10 mouse cellular contexts compared by ENCODE assay signal in the genomic region with DNA sequence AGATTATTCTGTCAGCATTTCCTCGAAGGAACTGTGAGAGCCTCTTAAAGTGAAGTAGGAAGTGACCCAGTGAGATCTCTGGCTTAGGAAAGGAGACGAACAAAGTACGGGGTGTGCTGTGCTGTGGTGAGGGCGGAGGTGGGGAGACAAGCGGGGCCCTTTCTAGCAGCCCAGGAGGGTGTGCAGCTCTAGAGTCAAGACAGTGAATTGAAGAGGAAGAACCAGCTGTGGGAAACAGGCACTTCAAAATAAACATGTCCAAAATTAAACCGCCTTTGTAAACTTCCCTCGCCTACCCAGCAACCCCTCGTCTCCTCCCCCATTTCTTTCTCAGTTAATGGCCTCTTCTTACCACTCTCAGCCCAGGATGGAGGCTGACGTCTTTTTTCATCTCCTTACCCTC.
DNase-seq lines count a peak whose midpoint lies in the region; ATAC-seq and TF ChIP-seq lines count a peak whose summit lies in the region.
"Had no signal": no experiment of that assay in that cellular context is flagged by ENCODE, and none has a peak within 500 bp of the region (broad histone marks: within the 10 kb centered on the region; RNA-seq: fewer than 3 reads in every experiment).

No protein-coding gene starts in this region.

- H3K27ac ChIP-seq in heart, embryonic 11.5 days (ENCODE audit: low read depth, low read length): no peak overlapping the region
- no peak overlapping the region for H3K27ac ChIP-seq in liver, postnatal 0 days (ENCODE audit: low read depth)
- H3K27ac ChIP-seq in liver, embryonic 12.5 days: no peak overlapping the region
- peak overlapping the region; percentile 8; the same call in 1 of the 2 replicates for H3K27ac ChIP-seq in intestine, postnatal 0 days (ENCODE audit: low read depth, low read length)
- H3K27ac ChIP-seq in stomach, embryonic 14.5 days (ENCODE audit: low read length): peak overlapping the region; percentile 35
- H3K27ac ChIP-seq in cerebellum, adult 2 months (ENCODE audit: insufficient read depth, low read length): no peak overlapping the region
- H3K27ac ChIP-seq: liver, embryonic 13.5 days had no signal

- H3K9me3 ChIP-seq in heart, embryonic 11.5 days (replicated peaks; ENCODE audit: control insufficient read depth, low read length): no peaks in the 10 kb centered on the region
- H3K9me3 ChIP-seq in liver, postnatal 0 days (ENCODE audit: low read length): no peaks in the 10 kb centered on the region
- no peaks in the 10 kb centered on the region for H3K9me3 ChIP-seq in liver, embryonic 12.5 days (replicated peaks)
- H3K9me3 ChIP-seq in intestine, postnatal 0 days (ENCODE audit: control insufficient read depth): no peaks in the 10 kb centered on the region
- H3K9me3 ChIP-seq in stomach, embryonic 14.5 days (ENCODE audit: control insufficient read depth, low read depth, low read length): no peaks in the 10 kb centered on the region
- H3K9me3 ChIP-seq: liver, embryonic 13.5 days had no signal

- WGBS in heart, embryonic 11.5 days (ENCODE audit: insufficient replicate concordance): 46% methylated on average over 9 of the region's 9 CpGs
- 52% methylated on average over 9 of the region's 9 CpGs for WGBS in liver, postnatal 0 days (ENCODE audit: insufficient replicate concordance)
- 49% methylated on average over 9 of the region's 9 CpGs for WGBS in liver, embryonic 12.5 days (ENCODE audit: insufficient replicate concordance)
- WGBS in intestine, postnatal 0 days: 24% methylated on average over 9 of the region's 9 CpGs
- 28% methylated on average over 9 of the region's 9 CpGs for WGBS in stomach, embryonic 14.5 days
- 75% methylated on average over 9 of the region's 9 CpGs for WGBS in cerebellum, adult 2 months

- no peak overlapping the region for H3K4me3 ChIP-seq in heart, embryonic 11.5 days (ENCODE audit: low read depth, low read length)
- H3K4me3 ChIP-seq in liver, postnatal 0 days (ENCODE audit: low read depth, low read length): no peak overlapping the region
- H3K4me3 ChIP-seq in liver, embryonic 12.5 days: no peak overlapping the region
- H3K4me3 ChIP-seq in intestine, postnatal 0 days (ENCODE audit: low read depth, low read length): no peak overlapping the region
- H3K4me3 ChIP-seq in stomach, embryonic 14.5 days (ENCODE audit: low read depth, low read length): no peak overlapping the region
- no peak overlapping the region for H3K4me3 ChIP-seq in cerebellum, adult 2 months (replicated peaks; ENCODE audit: insufficient read depth, low read depth, low read length)
- H3K4me3 ChIP-seq: liver, embryonic 13.5 days had no signal

- TF ChIP-seq EP300 in liver, postnatal 0 days (IDR thresholded peaks at IDR 0.05; ENCODE audit: low read depth): 0 out of 2 replicates have a peak, but pooled peaks have one; percentile 24

- DNase-seq in heart, adult 8-10 months (ENCODE audit: low spot score): peak; percentile 36
- DNase-seq in liver, postnatal 0 days: no peak
- no peak for DNase-seq in spleen, postnatal 14 days (ENCODE audit: low spot score in 2 of 2)
- DNase-seq in cerebellum, adult 2 months: no peak
- DNase-seq: liver, embryonic 13.5 days had no signal

- no peak for ATAC-seq in heart, embryonic 11.5 days (replicated peaks; ENCODE audit: insufficient number of reproducible peaks, low FRiP score, low TSS enrichment)
- no peak for ATAC-seq in liver, postnatal 0 days
- no peak for ATAC-seq in liver, embryonic 12.5 days
- ATAC-seq in intestine, postnatal 0 days: peak; percentile 64
- ATAC-seq in stomach, embryonic 14.5 days (ENCODE audit: insufficient number of reproducible peaks, insufficient read depth, low FRiP score, low read depth): peak; percentile 72
- ATAC-seq: forebrain, embryonic 14.5 days had no signal

- H3K9ac ChIP-seq in heart, embryonic 11.5 days (ENCODE audit: low read depth, low read length): no peak overlapping the region
- no peak overlapping the region for H3K9ac ChIP-seq in liver, postnatal 0 days (replicated peaks)
- H3K9ac ChIP-seq in liver, embryonic 12.5 days: no peak overlapping the region
- no peak overlapping the region for H3K9ac ChIP-seq in intestine, postnatal 0 days (ENCODE audit: low read depth, low read length)
- H3K9ac ChIP-seq in stomach, embryonic 14.5 days (replicated peaks; ENCODE audit: low read depth, low read length): no peak overlapping the region
- H3K9ac ChIP-seq: liver, embryonic 13.5 days had no signal

- H3K4me2 ChIP-seq in heart, embryonic 11.5 days: no peak overlapping the region
- H3K4me2 ChIP-seq in liver, postnatal 0 days (ENCODE audit: low read depth, low read length): no peak overlapping the region
- H3K4me2 ChIP-seq in liver, embryonic 12.5 days: no peak overlapping the region
- H3K4me2 ChIP-seq in intestine, postnatal 0 days (replicated peaks; ENCODE audit: low read depth): peak overlapping the region; percentile 28
- no peak overlapping the region for H3K4me2 ChIP-seq in stomach, embryonic 14.5 days (replicated peaks; ENCODE audit: low read depth, low read length)
- H3K4me2 ChIP-seq: liver, embryonic 13.5 days had no signal

- 0 out of 2 replicates have a peak, but pooled peaks cover 2% of the 10 kb centered on the region for H3K36me3 ChIP-seq in heart, embryonic 11.5 days (ENCODE audit: control insufficient read depth, insufficient read depth, low read length)
- peaks cover 6% of the 10 kb centered on the region for H3K36me3 ChIP-seq in liver, postnatal 0 days (replicated peaks; ENCODE audit: insufficient read depth, low read length)
- 0 out of 2 replicates have a peak, but pooled peaks cover 3% of the 10 kb centered on the region for H3K36me3 ChIP-seq in liver, embryonic 12.5 days
- 0 out of 2 replicates have a peak, but pooled peaks cover 9% of the 10 kb centered on the region for H3K36me3 ChIP-seq in intestine, postnatal 0 days (ENCODE audit: control insufficient read depth, insufficient read depth)
- no peaks in the 10 kb centered on the region for H3K36me3 ChIP-seq in stomach, embryonic 14.5 days (ENCODE audit: control insufficient read depth, insufficient read depth, low read length)
- H3K36me3 ChIP-seq: liver, embryonic 13.5 days had no signal

- no peaks in the 10 kb centered on the region for H3K4me1 ChIP-seq in heart, embryonic 11.5 days (ENCODE audit: control insufficient read depth, insufficient read depth, low read length)
- H3K4me1 ChIP-seq in liver, postnatal 0 days (ENCODE audit: insufficient read depth): no peaks in the 10 kb centered on the region
- 0 out of 2 replicates have a peak, but pooled peaks cover 2% of the 10 kb centered on the region for H3K4me1 ChIP-seq in liver, embryonic 12.5 days
- no peaks in the 10 kb centered on the region for H3K4me1 ChIP-seq in intestine, postnatal 0 days (replicated peaks; ENCODE audit: control insufficient read depth, insufficient read depth, low read length)
- H3K4me1 ChIP-seq in stomach, embryonic 14.5 days (ENCODE audit: control insufficient read depth, insufficient read depth, low read length): peaks cover 12% of the 10 kb centered on the region; the same call in 1 of the 2 replicates
- no peaks in the 10 kb centered on the region for H3K4me1 ChIP-seq in cerebellum, adult 2 months (ENCODE audit: control insufficient read depth, insufficient read depth, low read length)
- H3K4me1 ChIP-seq: liver, embryonic 13.5 days had no signal

- no peaks in the 10 kb centered on the region for H3K27me3 ChIP-seq in heart, embryonic 11.5 days (ENCODE audit: control insufficient read depth, insufficient read depth, low read length)
- no peaks in the 10 kb centered on the region for H3K27me3 ChIP-seq in liver, postnatal 0 days (ENCODE audit: insufficient read depth, low read length)
- H3K27me3 ChIP-seq in liver, embryonic 12.5 days (replicated peaks): no peaks in the 10 kb centered on the region
- H3K27me3 ChIP-seq in intestine, postnatal 0 days (replicated peaks; ENCODE audit: control insufficient read depth, insufficient read depth, low read length): no peaks in the 10 kb centered on the region
- no peaks in the 10 kb centered on the region for H3K27me3 ChIP-seq in stomach, embryonic 14.5 days (ENCODE audit: control insufficient read depth, insufficient read depth, low read length)
- no peaks in the 10 kb centered on the region for H3K27me3 ChIP-seq in cerebellum, adult 2 months (ENCODE audit: control insufficient read depth, insufficient read depth, low read length)
- H3K27me3 ChIP-seq: liver, embryonic 13.5 days had no signal

- TF ChIP-seq CTCF in liver, postnatal 0 days (IDR thresholded peaks at IDR 0.05; ENCODE audit: low read depth): no peak
- TF ChIP-seq CTCF in intestine, postnatal 0 days (IDR thresholded peaks at IDR 0.05; ENCODE audit: low read depth): no peak
- no peak for TF ChIP-seq CTCF in cerebellum, adult 2 months (IDR thresholded peaks at IDR 0.05; ENCODE audit: borderline replicate concordance, insufficient read depth, low read depth, low read length)

- no peak for TF ChIP-seq POLR2A in cerebellum, adult 2 months (IDR thresholded peaks at IDR 0.05; ENCODE audit: borderline replicate concordance, insufficient read depth, low read length)

Comparison
In these comparisons a context has a peak if more than half of its experiments do, and no peak if none do; other contexts are left out.
1. ATAC-seq: peak in intestine, postnatal 0 days (single experiment) and stomach, embryonic 14.5 days (single experiment); none in heart, embryonic 11.5 days (single experiment), liver, postnatal 0 days (single experiment) and liver, embryonic 12.5 days (single experiment).
2. H3K27ac ChIP-seq: peak in intestine, postnatal 0 days (single experiment) and stomach, embryonic 14.5 days (single experiment); none in heart, embryonic 11.5 days (single experiment), liver, postnatal 0 days (single experiment), liver, embryonic 12.5 days (single experiment) and cerebellum, adult 2 months (single experiment).